10 mouse cellular contexts compared by ENCODE assay signal in the genomic region with DNA sequence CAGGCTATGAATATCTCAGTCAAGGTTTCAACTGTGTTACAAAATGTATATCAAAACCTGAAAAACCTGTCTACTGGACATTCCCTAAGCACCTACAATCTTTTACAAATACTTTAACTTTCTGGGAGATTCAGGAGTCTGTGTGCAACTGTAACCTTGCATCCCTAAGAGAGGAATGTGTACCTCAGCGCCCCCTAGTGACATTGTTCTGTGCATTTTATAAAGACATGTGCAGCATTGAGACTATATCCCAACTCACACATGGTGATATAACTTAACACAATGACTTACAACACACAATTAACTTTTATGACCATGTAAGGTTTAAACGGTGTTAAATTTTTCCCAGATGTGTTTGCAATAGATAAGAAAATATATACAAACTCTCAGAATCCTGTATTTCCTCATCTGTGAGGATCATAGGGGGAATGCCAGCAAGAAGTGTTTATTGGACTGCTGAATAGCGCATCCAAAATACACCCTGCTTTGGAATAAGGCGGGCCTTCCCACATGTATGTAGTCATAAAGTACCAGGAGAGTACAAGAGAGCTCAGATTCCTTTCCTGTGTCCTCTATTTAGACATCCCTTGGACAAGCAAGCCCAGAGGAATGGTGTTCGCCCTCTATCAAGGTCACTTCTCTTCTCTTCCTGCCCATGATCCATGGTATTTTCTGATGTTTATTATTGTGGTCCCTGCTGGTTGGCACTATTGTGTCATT. TPM values are rescaled to one million over a fixed set of nuclear protein-coding genes. Genes with fewer than 3 reads are reported as not detected.
A peak's percentile ranks its signal among the peaks of the same experiment; 100 is the strongest.
DNase-seq lines count a peak whose midpoint lies in the region; ATAC-seq and TF ChIP-seq lines count a peak whose summit lies in the region.
"Had no signal": no experiment of that assay in that cellular context is flagged by ENCODE, and none has a peak within 500 bp of the region (broad histone marks: within the 10 kb centered on the region; RNA-seq: fewer than 3 reads in every experiment).

No protein-coding gene starts in this region.

- no peaks in the 10 kb centered on the region for H3K36me3 ChIP-seq in kidney, embryonic 15.5 days
- H3K36me3 ChIP-seq in E14TG2a.4 (ENCODE audit: insufficient read depth, low read length), result no peaks in the 10 kb centered on the region
- no peaks in the 10 kb centered on the region for H3K36me3 ChIP-seq in hindbrain, embryonic 10.5 days

- H3K9me3 ChIP-seq in kidney, embryonic 15.5 days (replicated peaks), result no peaks in the 10 kb centered on the region
- H3K9me3 ChIP-seq in E14TG2a.4 (ENCODE audit: low read length), result peaks cover 7% of the 10 kb centered on the region
- no peaks in the 10 kb centered on the region for H3K9me3 ChIP-seq in hindbrain, embryonic 10.5 days

- no peak overlapping the region for H3K27ac ChIP-seq in kidney, embryonic 15.5 days
- no peak overlapping the region for H3K27ac ChIP-seq in hindbrain, embryonic 10.5 days

- H3K4me2 ChIP-seq in kidney, embryonic 15.5 days, result no peak overlapping the region

- no peaks in the 10 kb centered on the region for H3K4me1 ChIP-seq in kidney, embryonic 15.5 days
- no peaks in the 10 kb centered on the region for H3K4me1 ChIP-seq in E14TG2a.4 (replicated peaks; ENCODE audit: low read depth, low read length)
- no peaks in the 10 kb centered on the region for H3K4me1 ChIP-seq in hindbrain, embryonic 10.5 days (replicated peaks)

- peak; percentile 17 for DNase-seq in kidney, adult 18-20 months
- peak; percentile 30 for DNase-seq in adipocyte (ENCODE audit: low spot score)
- peak; percentile 51 for DNase-seq in forelimb bud, embryonic 11.5 days (ENCODE audit: low read depth, low spot score)
- peak; percentile 50 for DNase-seq in left cerebral cortex, postnatal 4 days
- DNase-seq in testis, postnatal 14 days (ENCODE audit: low spot score), result peak; percentile 25
- no peak for DNase-seq in hindbrain, embryonic 10.5 days (ENCODE audit: low spot score)

- H3K9ac ChIP-seq in kidney, embryonic 15.5 days, result no peak overlapping the region

- 57% methylated on average over 5 of the region's 5 CpGs for WGBS in kidney, embryonic 15.5 days
- WGBS in hindbrain, embryonic 10.5 days, result 65% methylated on average over 5 of the region's 5 CpGs

- peak; percentile 29 for TF ChIP-seq CTCF in E14TG2a.4 (conservative IDR thresholded peaks at IDR 0.05; ENCODE audit: low read length)

- ATAC-seq in kidney, embryonic 15.5 days (replicated peaks; ENCODE audit: low FRiP score), result no peak

- H3K27me3 ChIP-seq in kidney, embryonic 15.5 days, result no peaks in the 10 kb centered on the region
- no peaks in the 10 kb centered on the region for H3K27me3 ChIP-seq in E14TG2a.4 (ENCODE audit: insufficient read depth, low read length)
- no peaks in the 10 kb centered on the region for H3K27me3 ChIP-seq in hindbrain, embryonic 10.5 days (ENCODE audit: insufficient read depth, poor library complexity, severe bottlenecking)

- no peak overlapping the region for H3K4me3 ChIP-seq in kidney, embryonic 15.5 days (replicated peaks)
- no peak overlapping the region for H3K4me3 ChIP-seq in E14TG2a.4 (replicated peaks; ENCODE audit: low read length)
- no peak overlapping the region for H3K4me3 ChIP-seq in hindbrain, embryonic 10.5 days

- intact Hi-C loops in left cerebral cortex, postnatal 4 days (cut with DNase I), result no loop called here

RNA-seq across cellular contexts. Expression of gene Myh4, which starts 2.0 kb away (rescaled TPM):
- 0.17 TPM in 1 of 2 replicates, not detected in the other for polyA plus RNA-seq in kidney, embryonic 15.5 days (2015; fragmentation: Nextera tagmentation; extraction: Ambion mirVana)
- under 1 TPM; 0.28 to 0.34 TPM for total RNA-seq in left cerebral cortex, postnatal 4 days (2021)
- polyA plus RNA-seq in hindbrain, embryonic 10.5 days (2016; fragmentation: Nextera tagmentation; extraction: Ambion mirVana), result not detected in 2 replicates
- total RNA-seq: common myeloid progenitor, adult 5-6 weeks had no signal

RNA-seq across cellular contexts. Expression of gene Myh1, which starts 35.9 kb away (rescaled TPM):
- polyA plus RNA-seq in kidney, embryonic 15.5 days (2015; fragmentation: Nextera tagmentation; extraction: Ambion mirVana), result 0.10 and 0.17 TPM in 2 replicates
- under 1 TPM; 0.30 to 0.32 TPM for total RNA-seq in left cerebral cortex, postnatal 4 days (2021)
- polyA plus RNA-seq in hindbrain, embryonic 10.5 days (2016; fragmentation: Nextera tagmentation; extraction: Ambion mirVana), result not detected in 2 replicates
- total RNA-seq: common myeloid progenitor, adult 5-6 weeks had no signal

RNA-seq across cellular contexts. Expression of gene Myh8, which starts 41.1 kb away (rescaled TPM):
- 6.6 and 20.3 TPM in 2 replicates for polyA plus RNA-seq in kidney, embryonic 15.5 days (2015; fragmentation: Nextera tagmentation; extraction: Ambion mirVana)
- total RNA-seq in left cerebral cortex, postnatal 4 days (2021), result under 1 TPM; 0.64 to 0.89 TPM
- 0.03 and 0.07 TPM in 2 replicates for polyA plus RNA-seq in hindbrain, embryonic 10.5 days (2016; fragmentation: Nextera tagmentation; extraction: Ambion mirVana)
- total RNA-seq: common myeloid progenitor, adult 5-6 weeks had no signal
- polyA plus RNA-seq: large intestine, adult 2 months had no signal
